Mouse (Mus musculus): ENCODE measurements at regions not wholly inside any gene's neighbourhood (a gene's known extent, or its start where the extent isn't known, plus 50 kb on each side); places are given as distances from the start of the nearest gene placed in this dataset.

DNA sequence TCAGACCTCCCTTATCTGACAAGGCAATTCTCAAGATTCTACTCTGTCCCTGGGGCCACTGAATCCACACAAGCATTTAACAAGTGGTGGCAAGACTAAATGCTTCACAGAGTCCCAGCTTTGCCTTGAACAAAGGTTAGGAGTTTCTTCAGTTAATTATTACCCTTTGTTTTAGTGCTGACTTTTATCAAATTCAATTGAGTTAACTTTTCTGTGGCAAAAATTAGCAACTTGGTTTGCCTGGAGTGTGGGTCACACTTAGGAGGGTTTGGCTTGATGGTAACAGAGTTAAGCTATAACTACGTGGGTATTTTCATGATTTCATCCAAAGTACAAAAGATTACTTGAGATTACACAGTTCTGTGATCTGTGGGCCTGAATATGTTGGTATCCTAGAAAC is 104.7 kb upstream of the Abcb5 start:
- H3K9ac ChIP-seq (ENCODE audit: low read depth, poor library complexity, severe bottlenecking) = no peak overlapping the region
- H3K27ac ChIP-seq (ENCODE audit: insufficient read depth, low read length) = no peak overlapping the region
- H3K9me3 ChIP-seq (replicated peaks; ENCODE audit: control insufficient read depth, insufficient read depth, low read length, poor library complexity, severe bottlenecking) = no peaks in the 10 kb centered on the region
- H3K4me1 ChIP-seq (ENCODE audit: control insufficient read depth, insufficient read depth, low read length) = no peaks in the 10 kb centered on the region
- H3K36me3 ChIP-seq (ENCODE audit: control insufficient read depth, insufficient read depth, low read length, poor library complexity, severe bottlenecking) = no peaks in the 10 kb centered on the region
- no peak overlapping the region for H3K4me3 ChIP-seq (ENCODE audit: low read depth, low read length)
- H3K27me3 ChIP-seq (ENCODE audit: control insufficient read depth, insufficient read depth, low read length, poor library complexity, severe bottlenecking) = no peaks in the 10 kb centered on the region
- no peak for TF ChIP-seq POLR2A (IDR thresholded peaks at IDR 0.05; ENCODE audit: insufficient read depth, low read length)
- no peak for TF ChIP-seq CTCF (IDR thresholded peaks at IDR 0.05; ENCODE audit: low read depth, low read length)
- no peak for TF ChIP-seq EP300 (IDR thresholded peaks at IDR 0.05; ENCODE audit: insufficient read depth, low read depth, low read length)

DNA sequence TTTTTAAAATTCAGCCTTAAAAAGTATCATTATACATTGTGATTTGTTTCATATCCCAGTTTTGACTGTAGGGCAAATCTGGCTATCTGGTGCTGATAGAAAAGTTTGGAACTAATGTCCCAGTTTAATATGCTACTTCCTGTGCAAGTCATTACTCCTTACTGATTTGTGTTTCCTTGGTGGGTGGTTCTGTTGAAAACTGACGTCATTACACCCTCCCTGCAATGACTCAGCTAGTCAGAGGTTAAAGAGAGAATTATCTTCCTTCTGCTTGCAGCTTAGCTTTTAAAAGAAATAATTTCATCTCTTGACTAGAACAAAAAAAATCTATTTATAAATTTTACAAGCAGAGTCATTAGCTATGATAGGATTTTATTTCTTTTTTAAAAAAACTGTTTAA is 104.2 kb upstream of the Abcb5 start:
- Histone ChIP-seq H3K27ac (ENCODE audit: insufficient read depth, low read length) (no peak overlapping the region), H3K9me3 (replicated peaks; ENCODE audit: control insufficient read depth, insufficient read depth, low read length, poor library complexity, severe bottlenecking) (no peaks in the 10 kb centered on the region), H3K4me3 (ENCODE audit: low read depth, low read length) (no peak overlapping the region), H3K36me3 (ENCODE audit: control insufficient read depth, insufficient read depth, low read length, poor library complexity, severe bottlenecking) (no peaks in the 10 kb centered on the region), H3K4me1 (ENCODE audit: control insufficient read depth, insufficient read depth, low read length) (no peaks in the 10 kb centered on the region), H3K9ac (ENCODE audit: low read depth, poor library complexity, severe bottlenecking) (no peak overlapping the region), H3K27me3 (ENCODE audit: control insufficient read depth, insufficient read depth, low read length, poor library complexity, severe bottlenecking) (no peaks in the 10 kb centered on the region)
- no peak for TF ChIP-seq POLR2A (IDR thresholded peaks at IDR 0.05; ENCODE audit: insufficient read depth, low read length)
- no peak for TF ChIP-seq CTCF (IDR thresholded peaks at IDR 0.05; ENCODE audit: low read depth, low read length)
- TF ChIP-seq EP300 (IDR thresholded peaks at IDR 0.05; ENCODE audit: insufficient read depth, low read depth, low read length) = no peak

DNA sequence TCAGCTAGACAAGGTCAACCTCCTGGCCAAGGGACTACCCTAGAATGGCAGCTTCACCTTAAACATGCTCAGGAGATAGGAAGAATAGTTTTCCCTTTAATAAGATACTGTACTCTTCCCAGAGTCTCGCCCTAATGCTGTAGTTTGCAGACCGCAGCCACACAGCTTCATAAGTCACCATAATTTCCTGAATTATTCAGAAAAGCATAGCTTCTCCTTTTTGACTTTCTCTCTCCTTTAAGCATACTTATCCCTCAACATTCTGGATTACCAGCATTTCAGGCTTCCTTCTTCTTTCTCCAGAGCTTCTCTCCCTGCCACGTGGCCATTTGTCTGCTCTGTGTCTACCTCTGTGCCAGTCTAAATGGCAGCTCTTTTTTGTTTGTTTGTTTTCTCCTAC is 103.5 kb upstream of the Abcb5 start:
- Histone ChIP-seq H3K9ac (ENCODE audit: low read depth, poor library complexity, severe bottlenecking) (no peak overlapping the region), H3K4me3 (ENCODE audit: low read depth, low read length) (no peak overlapping the region), H3K27me3 (ENCODE audit: control insufficient read depth, insufficient read depth, low read length, poor library complexity, severe bottlenecking) (no peaks in the 10 kb centered on the region), H3K36me3 (ENCODE audit: control insufficient read depth, insufficient read depth, low read length, poor library complexity, severe bottlenecking) (no peaks in the 10 kb centered on the region), H3K27ac (ENCODE audit: insufficient read depth, low read length) (no peak overlapping the region), H3K4me1 (ENCODE audit: control insufficient read depth, insufficient read depth, low read length) (no peaks in the 10 kb centered on the region), H3K9me3 (replicated peaks; ENCODE audit: control insufficient read depth, insufficient read depth, low read length, poor library complexity, severe bottlenecking) (no peaks in the 10 kb centered on the region)
- TF ChIP-seq CTCF (IDR thresholded peaks at IDR 0.05; ENCODE audit: low read depth, low read length) (no peak), POLR2A (IDR thresholded peaks at IDR 0.05; ENCODE audit: insufficient read depth, low read length) (no peak), EP300 (IDR thresholded peaks at IDR 0.05; ENCODE audit: insufficient read depth, low read depth, low read length) (no peak)

DNA sequence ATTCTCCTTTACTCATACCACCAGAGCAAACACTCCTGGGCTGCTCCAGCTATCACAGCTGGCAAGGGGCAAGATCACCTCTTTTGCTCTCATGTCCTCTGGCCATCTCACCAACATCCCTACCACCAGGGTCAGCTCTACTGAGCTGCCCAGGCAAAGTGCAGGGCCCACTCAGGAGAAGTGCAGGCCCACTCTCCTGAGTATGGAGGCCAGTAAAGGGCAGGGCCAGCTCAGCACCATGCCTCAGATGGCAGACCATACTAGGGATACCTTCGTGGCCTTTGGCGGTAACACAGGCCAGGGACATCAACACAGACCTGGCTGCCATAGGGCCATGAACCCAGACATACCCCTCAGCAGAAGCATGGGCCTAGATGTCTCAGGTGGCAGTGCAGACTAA is 101.9 kb upstream of the Abcb5 start:
- no peaks in the 10 kb centered on the region for H3K36me3 ChIP-seq (ENCODE audit: control insufficient read depth, insufficient read depth, low read length, poor library complexity, severe bottlenecking)
- TF ChIP-seq POLR2A (IDR thresholded peaks at IDR 0.05; ENCODE audit: insufficient read depth, low read length) = no peak
- TF ChIP-seq CTCF (IDR thresholded peaks at IDR 0.05; ENCODE audit: low read depth, low read length) = no peak

DNA sequence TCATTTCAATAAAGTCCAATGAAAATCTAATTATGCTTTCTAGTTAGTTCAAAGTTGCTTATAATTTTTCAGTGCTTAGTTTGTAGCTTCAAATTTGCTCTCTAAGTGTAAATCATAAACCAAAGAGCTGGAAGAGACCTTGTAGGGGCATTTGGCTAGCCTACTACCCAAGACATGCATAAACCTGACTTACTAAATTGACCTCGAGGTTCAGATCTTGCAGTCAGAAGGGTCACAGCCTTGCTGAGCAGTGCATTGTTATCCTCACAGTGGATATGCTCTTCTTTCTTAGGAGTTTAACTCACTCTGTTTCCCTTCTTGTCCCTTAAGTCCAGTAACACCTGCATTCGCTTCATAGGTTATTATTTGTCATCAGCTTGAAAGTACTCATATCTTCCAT is 96.7 kb upstream of the Abcb5 start:
- H3K9me3 ChIP-seq (replicated peaks; ENCODE audit: control insufficient read depth, insufficient read depth, low read length, poor library complexity, severe bottlenecking) = no peaks in the 10 kb centered on the region

More for the DNA sequence above, 101.9 kb upstream of the Abcb5 start:
- H3K27ac ChIP-seq (ENCODE audit: insufficient read depth, low read length) = no peak overlapping the region
- H3K4me3 ChIP-seq (ENCODE audit: low read depth, low read length) = no peak overlapping the region
- no peak overlapping the region for H3K9ac ChIP-seq (ENCODE audit: low read depth, poor library complexity, severe bottlenecking)
- H3K27me3 ChIP-seq (ENCODE audit: control insufficient read depth, insufficient read depth, low read length, poor library complexity, severe bottlenecking) = no peaks in the 10 kb centered on the region
- no peaks in the 10 kb centered on the region for H3K9me3 ChIP-seq (replicated peaks; ENCODE audit: control insufficient read depth, insufficient read depth, low read length, poor library complexity, severe bottlenecking)
- no peaks in the 10 kb centered on the region for H3K4me1 ChIP-seq (ENCODE audit: control insufficient read depth, insufficient read depth, low read length)

DNA sequence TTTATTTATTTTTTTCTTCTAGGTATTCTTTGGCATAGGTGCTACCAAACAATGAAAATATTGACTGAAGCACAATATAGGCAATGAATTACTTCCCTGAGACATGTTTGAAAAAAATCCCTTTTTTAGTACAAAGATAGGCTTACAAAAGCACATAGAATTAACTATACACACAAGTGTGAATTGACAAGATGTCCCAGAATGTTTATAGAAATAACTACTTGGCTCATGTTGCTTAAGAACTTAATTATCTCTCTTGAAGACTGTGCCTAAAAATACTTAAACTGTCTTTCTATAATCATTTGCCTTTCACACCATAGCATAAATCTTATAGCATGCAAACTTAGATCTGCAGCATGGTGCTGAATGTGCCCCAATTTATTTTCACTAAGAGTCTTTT is 96.3 kb upstream of the Abcb5 start:
- H3K9me3 ChIP-seq (replicated peaks; ENCODE audit: control insufficient read depth, insufficient read depth, low read length, poor library complexity, severe bottlenecking) = no peaks in the 10 kb centered on the region
- no peaks in the 10 kb centered on the region for H3K27me3 ChIP-seq (ENCODE audit: control insufficient read depth, insufficient read depth, low read length, poor library complexity, severe bottlenecking)
- no peak overlapping the region for H3K27ac ChIP-seq (ENCODE audit: insufficient read depth, low read length)

More for the DNA sequence above, 96.7 kb upstream of the Abcb5 start:
- H3K27me3 ChIP-seq (ENCODE audit: control insufficient read depth, insufficient read depth, low read length, poor library complexity, severe bottlenecking) = no peaks in the 10 kb centered on the region
- H3K36me3 ChIP-seq (ENCODE audit: control insufficient read depth, insufficient read depth, low read length, poor library complexity, severe bottlenecking) = no peaks in the 10 kb centered on the region
- H3K4me3 ChIP-seq (ENCODE audit: low read depth, low read length) = no peak overlapping the region
- no peaks in the 10 kb centered on the region for H3K4me1 ChIP-seq (ENCODE audit: control insufficient read depth, insufficient read depth, low read length)
- no peak overlapping the region for H3K27ac ChIP-seq (ENCODE audit: insufficient read depth, low read length)
- no peak for TF ChIP-seq POLR2A (IDR thresholded peaks at IDR 0.05; ENCODE audit: insufficient read depth, low read length)
- TF ChIP-seq EP300 (IDR thresholded peaks at IDR 0.05; ENCODE audit: insufficient read depth, low read depth, low read length) = no peak
- TF ChIP-seq CTCF (IDR thresholded peaks at IDR 0.05; ENCODE audit: low read depth, low read length) = no peak
- H3K9ac ChIP-seq (ENCODE audit: low read depth, poor library complexity, severe bottlenecking) = no peak overlapping the region

More for the DNA sequence above, 96.3 kb upstream of the Abcb5 start:
- Histone ChIP-seq H3K4me3 (ENCODE audit: low read depth, low read length) (no peak overlapping the region), H3K36me3 (ENCODE audit: control insufficient read depth, insufficient read depth, low read length, poor library complexity, severe bottlenecking) (no peaks in the 10 kb centered on the region), H3K9ac (ENCODE audit: low read depth, poor library complexity, severe bottlenecking) (no peak overlapping the region), H3K4me1 (ENCODE audit: control insufficient read depth, insufficient read depth, low read length) (no peaks in the 10 kb centered on the region)
- no peak for TF ChIP-seq EP300 (IDR thresholded peaks at IDR 0.05; ENCODE audit: insufficient read depth, low read depth, low read length)
- TF ChIP-seq CTCF (IDR thresholded peaks at IDR 0.05; ENCODE audit: low read depth, low read length) = no peak
- no peak for TF ChIP-seq POLR2A (IDR thresholded peaks at IDR 0.05; ENCODE audit: insufficient read depth, low read length)

All from ES-Bruce4 (cell line).